Mouse (Mus musculus) cerebellum, postnatal 14 days (tissue): ENCODE data around the gene Zbtb18.
A peak's percentile ranks its signal among the peaks of the same experiment; 100 is the strongest.

ENCODE experiments used
- DNase-seq, 2 experiments: peaks; one replicate each; pipeline ENCODE4 v3.0.0; 2021; ENCODE audit warnings: mixed read lengths in 2 of 2

The Zbtb18 gene

GRCm38 (mm10) chr1:177447541-177448111 is 5.5 kb downstream of the Zbtb18 start:
- DNase-seq = peak; percentile 71 to 74

DNA sequence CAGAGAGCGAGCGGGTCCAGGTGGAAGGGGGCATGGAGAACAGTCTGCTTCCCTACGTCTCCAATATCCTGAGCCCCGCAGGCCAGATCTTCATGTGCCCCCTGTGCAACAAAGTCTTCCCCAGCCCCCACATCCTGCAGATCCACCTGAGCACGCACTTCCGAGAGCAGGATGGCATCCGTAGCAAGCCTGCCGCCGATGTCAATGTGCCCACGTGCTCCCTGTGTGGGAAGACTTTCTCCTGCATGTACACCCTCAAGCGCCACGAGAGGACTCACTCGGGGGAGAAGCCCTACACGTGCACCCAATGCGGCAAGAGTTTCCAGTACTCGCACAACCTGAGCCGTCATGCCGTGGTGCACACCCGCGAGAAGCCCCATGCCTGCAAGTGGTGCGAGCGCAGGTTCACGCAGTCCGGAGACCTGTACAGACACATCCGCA is 6.0 kb downstream of the Zbtb18 start:
- peak; percentile 72 to 74 for DNase-seq

GRCm38 (mm10) chr1:177448921-177449320 is 6.8 kb downstream of the Zbtb18 start:
- DNase-seq = peak in 1 of 2 experiments; percentile 47

GRCm38 (mm10) chr1:177449857-177450256 is 7.7 kb downstream of the Zbtb18 start:
- DNase-seq = peak in 1 of 2 experiments; percentile 61

- DNase-seq = peak in 1 of 2 experiments; percentile 63
Observed at GRCm38 (mm10) chr1:177451041-177451440, 8.9 kb downstream of the Zbtb18 start.

DNA sequence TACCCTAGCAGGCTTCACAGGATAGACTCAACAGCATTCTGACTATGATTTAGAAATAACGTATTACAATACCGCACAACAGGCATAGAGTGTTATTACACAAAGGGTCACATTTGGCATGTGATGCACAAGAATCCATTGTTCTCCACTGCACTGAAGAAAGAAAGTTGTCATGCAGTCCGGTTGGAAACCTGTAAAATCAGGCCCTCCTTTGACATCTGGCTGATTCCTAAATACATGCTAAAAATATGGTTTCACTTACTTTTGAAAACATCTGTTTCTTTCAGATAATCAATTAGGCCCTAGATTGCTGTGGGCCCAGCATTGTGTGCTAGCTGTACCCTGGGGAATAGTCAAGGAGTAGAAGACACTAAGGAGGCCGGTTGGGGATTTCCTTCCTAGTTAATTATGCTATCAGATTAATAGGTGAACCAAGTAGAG is 9.9 kb downstream of the Zbtb18 start:
- peak; percentile 46 to 61 for DNase-seq

GRCm38 (mm10) chr1:177452987-177453386 is 10.8 kb downstream of the Zbtb18 start:
- DNase-seq = peak; percentile 56 to 73

DNA sequence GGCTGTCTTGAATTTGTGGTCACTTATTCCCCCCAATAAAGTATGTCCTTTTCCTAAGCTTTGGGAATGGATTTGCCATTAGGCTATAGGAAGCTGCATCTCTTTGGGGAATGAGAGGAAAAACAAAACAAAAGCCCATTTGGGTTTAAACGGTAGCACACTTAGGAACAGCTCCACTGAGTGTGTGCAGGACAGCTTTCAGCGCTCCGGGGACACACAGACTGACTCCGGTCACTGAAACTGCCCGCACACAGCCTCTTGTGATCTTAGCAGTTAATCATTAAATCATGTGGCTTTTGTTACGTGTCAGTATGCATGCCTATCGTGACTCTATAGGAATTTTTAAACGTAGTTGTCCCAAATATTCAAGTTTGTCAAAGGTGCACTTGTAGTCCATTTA is 11.7 kb downstream of the Zbtb18 start:
- peak; percentile 54 to 68 for DNase-seq

DNA sequence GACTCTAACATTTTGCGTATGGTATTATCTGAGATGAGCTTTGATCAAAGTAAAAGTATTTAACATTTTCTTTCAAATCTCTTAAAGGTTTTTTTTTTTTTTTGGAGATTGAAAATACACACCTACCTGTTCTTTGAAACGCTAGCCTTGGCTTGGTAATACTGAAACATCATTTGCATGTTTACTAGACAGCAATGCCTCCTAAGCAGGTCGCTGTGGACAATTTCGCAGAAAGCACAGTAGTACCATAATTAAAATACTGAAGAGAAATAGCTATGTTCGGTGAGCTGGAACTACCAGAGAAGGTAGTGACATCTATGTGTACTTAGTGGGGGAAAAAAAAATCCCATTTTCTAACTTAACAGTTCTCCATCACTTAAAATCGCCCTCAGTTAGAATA is 12.3 kb downstream of the Zbtb18 start:
- no peak for DNase-seq

GRCm38 (mm10) chr1:177455466-177455865 is 13.3 kb downstream of the Zbtb18 start:
- no peak for DNase-seq

GRCm38 (mm10) chr1:177456208-177456607 is 14.1 kb downstream of the Zbtb18 start:
- DNase-seq = peak; percentile 19 to 42

- DNase-seq = peak; percentile 42 to 65
Observed at GRCm38 (mm10) chr1:177456772-177457171, 14.6 kb downstream of the Zbtb18 start.

GRCm38 (mm10) chr1:177457981-177458380 is 15.8 kb downstream of the Zbtb18 start:
- DNase-seq = peak; percentile 58 to 68

DNA sequence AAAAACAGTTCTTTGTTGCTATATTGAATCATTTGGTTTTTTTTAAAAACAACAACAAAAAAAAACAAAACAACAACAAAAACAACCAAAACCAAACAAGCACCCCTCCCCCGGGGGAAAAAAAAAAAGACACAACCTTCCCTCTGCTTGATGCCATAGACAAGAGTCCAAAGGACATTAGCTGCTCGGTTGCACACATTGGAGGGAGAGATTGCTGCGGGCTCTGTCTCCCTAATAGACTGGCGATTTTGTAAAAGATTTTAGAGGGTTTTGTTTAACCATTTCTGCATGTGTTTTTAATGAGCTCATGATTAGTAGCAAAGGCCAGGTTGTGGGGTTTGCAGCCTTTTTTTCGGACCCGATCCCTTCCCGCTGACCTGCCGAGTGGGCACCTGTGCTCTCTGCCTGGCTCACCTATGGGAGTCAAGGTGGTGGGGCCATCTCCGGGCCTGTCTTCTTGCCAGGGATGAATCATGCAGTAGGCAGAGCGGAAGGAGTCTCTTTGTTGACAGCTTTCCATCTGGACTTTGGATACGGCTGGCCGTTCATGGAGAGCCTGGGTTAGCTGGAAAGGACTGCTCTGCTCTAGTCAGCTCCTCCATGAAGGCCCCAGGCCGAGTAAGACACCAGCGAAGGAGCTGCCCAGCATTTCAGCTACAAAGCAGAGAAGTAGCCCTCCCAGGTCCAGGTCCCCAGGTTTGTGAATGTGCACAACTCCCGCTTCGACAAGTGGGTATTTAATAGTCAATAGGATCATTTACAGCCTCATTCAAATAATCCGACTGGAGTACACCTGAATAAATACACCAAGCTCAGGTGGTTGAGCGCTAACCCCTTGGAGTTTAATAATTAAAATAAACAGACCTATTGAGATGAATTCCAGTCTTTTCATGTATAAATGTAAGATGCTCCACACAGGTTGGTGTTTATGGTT is 16.6 kb downstream of the Zbtb18 start:
- peak; percentile 93 to 95 for DNase-seq

DNA sequence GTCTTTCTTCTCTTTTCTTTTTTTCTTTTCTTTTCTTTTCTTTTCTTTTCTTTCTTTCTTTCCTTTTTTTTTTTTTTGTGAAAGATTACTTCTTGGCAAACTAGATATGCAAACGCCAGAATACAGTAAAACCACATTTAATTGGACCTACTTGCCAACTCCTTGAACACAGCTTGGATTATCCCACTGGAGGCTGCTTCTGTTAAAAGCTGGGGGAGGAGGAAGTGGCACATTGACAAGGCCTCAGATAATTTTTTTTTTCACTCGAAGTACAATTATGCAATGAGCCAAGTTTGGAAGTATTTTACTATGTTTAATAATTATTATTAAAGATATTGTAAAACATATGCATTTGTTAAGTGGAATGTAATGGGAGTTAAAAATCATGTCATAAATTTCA is 17.4 kb downstream of the Zbtb18 start:
- DNase-seq = no peak

- no peak for DNase-seq
Observed at GRCm38 (mm10) chr1:177467150-177467549, 25.0 kb downstream of the Zbtb18 start.

GRCm38 (mm10) chr1:177468436-177468835 is 26.3 kb downstream of the Zbtb18 start:
- DNase-seq = peak; percentile 63 to 74

GRCm38 (mm10) chr1:177470091-177470490 is 27.9 kb downstream of the Zbtb18 start:
- DNase-seq = no peak

- DNase-seq = no peak
Observed at GRCm38 (mm10) chr1:177470951-177471350, 28.8 kb downstream of the Zbtb18 start.

DNA sequence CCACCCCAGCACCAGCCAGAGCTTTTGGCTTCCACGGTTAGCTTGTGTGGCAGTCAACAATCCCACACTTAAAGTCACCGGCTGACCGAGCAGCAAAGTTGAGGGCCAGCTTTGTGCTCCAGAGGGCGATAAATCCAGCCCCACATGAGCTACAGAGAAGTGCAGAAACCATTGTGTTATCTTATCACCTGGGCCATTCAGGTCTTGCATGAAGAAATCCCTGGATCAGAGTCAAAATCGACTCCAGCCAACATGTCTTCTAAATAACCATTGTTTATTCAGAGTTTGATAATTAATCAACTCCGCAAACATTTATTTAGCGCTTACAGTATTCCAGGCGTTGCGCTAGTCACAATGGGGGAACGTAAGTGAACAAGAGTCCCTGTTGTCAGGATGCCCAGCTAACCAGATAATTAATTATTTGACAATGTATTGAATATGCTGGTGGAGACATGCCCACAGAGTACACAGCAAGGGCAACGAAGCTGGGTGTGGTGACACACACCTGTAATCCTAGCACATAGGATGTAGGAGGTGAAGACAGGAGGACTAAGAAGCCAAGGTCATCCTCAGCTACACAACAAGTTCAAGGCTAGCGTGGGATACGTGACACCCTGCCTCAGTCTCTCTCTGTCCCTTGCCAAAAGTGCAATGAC is 33.5 kb downstream of the Zbtb18 start:
- no peak for DNase-seq

DNA sequence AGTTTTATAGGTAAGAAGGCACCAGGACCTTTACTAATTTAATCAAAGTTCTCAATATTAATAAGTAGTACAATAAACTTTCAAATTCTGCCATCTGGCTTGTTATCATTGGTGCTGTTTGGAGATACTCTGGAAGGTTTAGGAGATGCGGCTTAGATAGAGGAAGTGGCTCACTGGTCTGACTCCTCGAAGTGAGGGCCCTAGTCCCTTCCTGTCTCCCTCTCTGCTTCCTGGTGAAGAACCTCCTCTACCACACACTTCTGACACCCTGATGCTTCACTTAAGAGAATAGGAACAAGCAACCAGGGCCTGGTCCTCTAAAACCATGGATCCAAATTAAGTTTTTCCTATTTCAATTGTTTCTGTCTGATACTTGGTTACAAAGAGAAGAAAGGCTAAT is 36.4 kb downstream of the Zbtb18 start:
- DNase-seq = no peak

DNA sequence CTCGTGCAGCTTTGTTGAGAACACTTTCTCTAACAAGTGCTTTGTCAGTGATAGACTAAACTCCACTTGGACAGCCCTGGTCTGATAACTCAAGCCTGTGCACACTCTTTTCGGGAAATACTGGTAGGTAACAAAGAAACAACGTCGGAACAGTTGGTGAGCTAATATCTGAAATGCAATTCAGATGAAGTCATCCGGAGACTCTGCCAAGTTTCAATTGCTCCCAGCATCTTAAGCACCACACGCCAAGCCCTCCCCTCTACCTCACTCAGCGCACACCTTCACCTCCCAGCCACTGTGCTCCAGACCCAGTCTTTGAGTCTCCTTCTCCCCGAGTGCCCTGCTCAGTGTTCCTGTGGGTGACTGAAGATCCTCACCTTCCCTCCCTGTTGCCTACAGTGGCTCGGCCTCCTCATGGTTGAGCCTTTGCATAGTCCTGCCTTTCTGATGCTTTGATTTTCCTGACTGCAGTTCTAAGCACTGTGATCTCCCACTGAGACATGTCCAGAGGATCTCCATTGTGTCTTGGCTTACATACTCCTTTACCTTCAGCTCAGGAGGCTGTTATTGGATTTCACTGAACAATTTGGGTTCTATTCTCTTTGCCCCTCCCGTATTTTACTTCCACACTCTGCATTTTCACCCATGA is 37.3 kb downstream of the Zbtb18 start:
- peak; percentile 63 to 64 for DNase-seq

DNA sequence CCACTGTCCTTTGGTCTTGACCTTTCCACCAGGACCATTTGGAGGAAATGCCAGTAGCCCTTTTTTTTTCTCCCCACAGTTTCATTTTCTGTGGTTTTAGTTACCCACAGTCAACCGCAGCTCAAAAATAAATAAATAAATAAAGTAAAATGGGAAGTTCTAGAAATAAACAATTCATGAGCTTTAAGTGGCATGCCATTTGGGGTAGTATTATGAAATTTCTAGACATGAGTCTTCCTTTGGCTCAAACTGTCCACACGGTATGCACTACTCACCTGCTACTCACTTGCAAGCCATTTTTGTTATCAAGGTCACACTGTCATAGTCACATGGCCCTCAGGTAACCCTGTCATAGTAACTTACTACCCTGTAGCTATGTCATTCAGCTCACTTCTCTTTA is 41.5 kb downstream of the Zbtb18 start:
- no peak for DNase-seq
